Comparison of ENCODE assay signal across 9 mouse cellular contexts in genomic region chr2:84774751-84775150, GRCm38 (mm10). TPM values are rescaled to one million over a fixed set of nuclear protein-coding genes. Genes with fewer than 3 reads are reported as not detected.
DNase-seq lines count a peak whose midpoint lies in the region; ATAC-seq and TF ChIP-seq lines count a peak whose summit lies in the region.
"Had no signal": no experiment of that assay in that cellular context is flagged by ENCODE, and none has a peak within 500 bp of the region (broad histone marks: within the 10 kb centered on the region; RNA-seq: fewer than 3 reads in every experiment).

No protein-coding gene starts in this region.

- H3K9ac ChIP-seq in heart, embryonic 14.5 days (ENCODE audit: low read length) = peak overlapping the region; percentile 65
- H3K9ac ChIP-seq in kidney, embryonic 16.5 days (replicated peaks; ENCODE audit: low read length) = peak overlapping the region; percentile 72
- H3K9ac ChIP-seq in lung, embryonic 16.5 days (ENCODE audit: low read length) = peak overlapping the region; percentile 59

- H3K27ac ChIP-seq in embryonic fibroblast, embryonic 13.5 days (ENCODE audit: insufficient read depth, low read length) = no peak overlapping the region
- H3K27ac ChIP-seq in heart, embryonic 14.5 days (replicated peaks in 1 of 2; ENCODE audit: control insufficient read depth in 1 of 2, insufficient read depth in 1 of 2, low read depth in 2 of 2, low read length in 2 of 2) = peak overlapping the region in 1 of 2 experiments; percentile 37; a peak in 1 of 4 replicates
- H3K27ac ChIP-seq in kidney, embryonic 16.5 days (ENCODE audit: low read length) = peak overlapping the region; percentile 81
- peak overlapping the region; percentile 53 for H3K27ac ChIP-seq in lung, embryonic 16.5 days (ENCODE audit: low read length)

- H3K4me2 ChIP-seq in heart, embryonic 14.5 days (ENCODE audit: low read length) = peak overlapping the region; percentile 61
- peak overlapping the region; percentile 65 for H3K4me2 ChIP-seq in kidney, embryonic 16.5 days (replicated peaks; ENCODE audit: low read depth, low read length)
- H3K4me2 ChIP-seq in lung, embryonic 16.5 days (ENCODE audit: low read depth, low read length) = peak overlapping the region; percentile 46

- H3K27me3 ChIP-seq in heart, embryonic 14.5 days (ENCODE audit: control insufficient read depth, insufficient read depth, low read length) = no peaks in the 10 kb centered on the region
- no peaks in the 10 kb centered on the region for H3K27me3 ChIP-seq in kidney, embryonic 16.5 days (ENCODE audit: insufficient read depth, low read length)
- no peaks in the 10 kb centered on the region for H3K27me3 ChIP-seq in lung, embryonic 16.5 days (ENCODE audit: control insufficient read depth, insufficient read depth, low read depth, low read length)

- DNase-seq in spleen, postnatal 36 days (ENCODE audit: low spot score in 2 of 2) = peak; percentile 7 to 31
- DNase-seq in spleen, adult 12 weeks (ENCODE audit: low spot score) = no peak
- DNase-seq in retina, postnatal 1 day = peak; percentile 94

- TF ChIP-seq CTCF in embryonic fibroblast, embryonic 13.5 days (IDR thresholded peaks at IDR 0.05; ENCODE audit: borderline replicate concordance, insufficient read depth, low read length) = no peak

- no peaks in the 10 kb centered on the region for H3K36me3 ChIP-seq in heart, embryonic 14.5 days (ENCODE audit: control insufficient read depth, insufficient read depth, low read length)
- no peaks in the 10 kb centered on the region; the same call in 1 of the 2 replicates for H3K36me3 ChIP-seq in kidney, embryonic 16.5 days (ENCODE audit: insufficient read depth, low read length)
- 0 out of 2 replicates have a peak, but pooled peaks cover 2% of the 10 kb centered on the region for H3K36me3 ChIP-seq in lung, embryonic 16.5 days (ENCODE audit: control insufficient read depth, insufficient read depth, low read length)
- H3K36me3 ChIP-seq: G1E had no signal

- whole genome bisulfite sequencing in heart, embryonic 14.5 days = 5% methylated on average over 15 of the region's 15 CpGs
- 2% methylated on average over 14 of the region's 15 CpGs for WGBS in kidney, embryonic 16.5 days
- WGBS in lung, embryonic 16.5 days = 4% methylated on average over 15 of the region's 15 CpGs

- no peak overlapping the region for H3K4me3 ChIP-seq in embryonic fibroblast, embryonic 13.5 days (ENCODE audit: insufficient read depth, low read length)
- H3K4me3 ChIP-seq in heart, embryonic 14.5 days (ENCODE audit: control insufficient read depth in 1 of 2, insufficient read depth in 1 of 2, low read depth in 1 of 2, low read length in 2 of 2) = peak overlapping the region; percentile 31 to 40
- peak overlapping the region; percentile 49 for H3K4me3 ChIP-seq in kidney, embryonic 16.5 days (ENCODE audit: low read length)
- peak overlapping the region; percentile 47 for H3K4me3 ChIP-seq in lung, embryonic 16.5 days (ENCODE audit: low read length)

- no peaks in the 10 kb centered on the region for H3K4me1 ChIP-seq in embryonic fibroblast, embryonic 13.5 days (ENCODE audit: control insufficient read depth, insufficient read depth, low read length)
- H3K4me1 ChIP-seq in heart, embryonic 14.5 days (ENCODE audit: control insufficient read depth in 2 of 2, insufficient read depth in 2 of 2, low read length in 2 of 2) = peaks cover 0 to 7% of the 10 kb centered on the region in 2 experiments; a peak in 2 of 4 replicates
- H3K4me1 ChIP-seq in kidney, embryonic 16.5 days (ENCODE audit: insufficient read depth, low read length) = peaks cover 13% of the 10 kb centered on the region
- peaks cover 5% of the 10 kb centered on the region; the same call in 1 of the 2 replicates for H3K4me1 ChIP-seq in lung, embryonic 16.5 days (replicated peaks; ENCODE audit: control insufficient read depth, insufficient read depth, low read length)

- ATAC-seq in heart, embryonic 14.5 days (ENCODE audit: insufficient number of reproducible peaks, insufficient read depth, low FRiP score, low read depth) = peak; percentile 79
- ATAC-seq in kidney, embryonic 16.5 days (ENCODE audit: low FRiP score, low TSS enrichment) = peak; percentile 97
- peak; percentile 97 for ATAC-seq in lung, embryonic 16.5 days (ENCODE audit: low read depth)
- ATAC-seq in activated CD4-positive, CD25-positive, alpha-beta regulatory T cell, adult 4 months = no peak

- no peaks in the 10 kb centered on the region for H3K9me3 ChIP-seq in heart, embryonic 14.5 days (ENCODE audit: control insufficient read depth, low read length)
- H3K9me3 ChIP-seq in kidney, embryonic 16.5 days (ENCODE audit: low read length) = no peaks in the 10 kb centered on the region
- H3K9me3 ChIP-seq in lung, embryonic 16.5 days (ENCODE audit: control insufficient read depth, low read length) = no peaks in the 10 kb centered on the region
- H3K9me3 ChIP-seq: G1E had no signal

- TF ChIP-seq POLR2A in embryonic fibroblast, embryonic 13.5 days (IDR thresholded peaks at IDR 0.05; ENCODE audit: low read depth, low read length) = peak; percentile 27

RNA-seq across cellular contexts. Expression of gene Serping1, which starts 0.5 kb away (rescaled TPM):
- 27.3 and 40.2 TPM in 2 replicates for polyA plus RNA-seq in embryonic fibroblast, embryonic 13.5 days (2011; ENCODE audit: insufficient read length, low read depth, missing spikeins)
- polyA plus RNA-seq in heart, embryonic 14.5 days (2014; fragmentation: Nextera tagmentation; extraction: Ambion mirVana) = 37.9 and 46.6 TPM in 2 replicates
- 115 and 119 TPM in 2 replicates for polyA plus RNA-seq in kidney, embryonic 16.5 days (2015; fragmentation: Nextera tagmentation; extraction: Ambion mirVana)
- 143 and 153 TPM in 2 replicates for polyA plus RNA-seq in lung, embryonic 16.5 days (2015; fragmentation: Nextera tagmentation; extraction: Ambion mirVana)
- not detected for polyA plus RNA-seq in activated CD4-positive, CD25-positive, alpha-beta regulatory T cell, adult 4 months (2017; shearing (Covaris generic))
- polyA plus RNA-seq: G1E had no signal

RNA-seq across cellular contexts. Expression of gene Ube2l6, which starts 23.9 kb away (rescaled TPM):
- polyA plus RNA-seq in embryonic fibroblast, embryonic 13.5 days (2011; ENCODE audit: insufficient read length, low read depth, missing spikeins) = 17.1 and 17.6 TPM in 2 replicates
- 59.4 and 82.6 TPM in 2 replicates for polyA plus RNA-seq in heart, embryonic 14.5 days (2014; fragmentation: Nextera tagmentation; extraction: Ambion mirVana)
- polyA plus RNA-seq in kidney, embryonic 16.5 days (2015; fragmentation: Nextera tagmentation; extraction: Ambion mirVana) = 44.0 and 46.9 TPM in 2 replicates
- 76.0 and 82.9 TPM in 2 replicates for polyA plus RNA-seq in lung, embryonic 16.5 days (2015; fragmentation: Nextera tagmentation; extraction: Ambion mirVana)
- 10 to 100 TPM; 71.4 to 83.0 TPM for polyA plus RNA-seq in activated CD4-positive, CD25-positive, alpha-beta regulatory T cell, adult 4 months (2017; shearing (Covaris generic))

RNA-seq across cellular contexts. Expression of gene Gm19426, which starts 31.3 kb away (rescaled TPM):
- 2.7 and 4.9 TPM in 2 replicates for polyA plus RNA-seq in embryonic fibroblast, embryonic 13.5 days (2011; ENCODE audit: insufficient read length, low read depth, missing spikeins)
- polyA plus RNA-seq in heart, embryonic 14.5 days (2014; fragmentation: Nextera tagmentation; extraction: Ambion mirVana) = 4.4 and 4.5 TPM in 2 replicates
- polyA plus RNA-seq in kidney, embryonic 16.5 days (2015; fragmentation: Nextera tagmentation; extraction: Ambion mirVana) = 9.8 and 10.9 TPM in 2 replicates
- 7.1 and 7.4 TPM in 2 replicates for polyA plus RNA-seq in lung, embryonic 16.5 days (2015; fragmentation: Nextera tagmentation; extraction: Ambion mirVana)
- not detected for polyA plus RNA-seq in activated CD4-positive, CD25-positive, alpha-beta regulatory T cell, adult 4 months (2017; shearing (Covaris generic))
- polyA plus RNA-seq: G1E had no signal

RNA-seq across cellular contexts. Expression of gene Ypel4, which starts 40.9 kb away (rescaled TPM):
- polyA plus RNA-seq in embryonic fibroblast, embryonic 13.5 days (2011; ENCODE audit: insufficient read length, low read depth, missing spikeins) = 1.3 and 4.6 TPM in 2 replicates
- polyA plus RNA-seq in heart, embryonic 14.5 days (2014; fragmentation: Nextera tagmentation; extraction: Ambion mirVana) = 3.5 and 4.5 TPM in 2 replicates
- polyA plus RNA-seq in kidney, embryonic 16.5 days (2015; fragmentation: Nextera tagmentation; extraction: Ambion mirVana) = 5.4 and 9.4 TPM in 2 replicates
- polyA plus RNA-seq in lung, embryonic 16.5 days (2015; fragmentation: Nextera tagmentation; extraction: Ambion mirVana) = 5.2 and 6.9 TPM in 2 replicates
- 1 to 10 TPM in 1 of 2 experiments, under 1 TPM in 1; 0.64 to 1.1 TPM for polyA plus RNA-seq in activated CD4-positive, CD25-positive, alpha-beta regulatory T cell, adult 4 months (2017; shearing (Covaris generic))

RNA-seq across cellular contexts. Expression of gene Clp1, which starts 47.6 kb away (rescaled TPM):
- 8.9 and 10.4 TPM in 2 replicates for polyA plus RNA-seq in embryonic fibroblast, embryonic 13.5 days (2011; ENCODE audit: insufficient read length, low read depth, missing spikeins)
- polyA plus RNA-seq in heart, embryonic 14.5 days (2014; fragmentation: Nextera tagmentation; extraction: Ambion mirVana) = 14.3 and 16.9 TPM in 2 replicates
- polyA plus RNA-seq in kidney, embryonic 16.5 days (2015; fragmentation: Nextera tagmentation; extraction: Ambion mirVana) = 31.1 and 32.1 TPM in 2 replicates
- polyA plus RNA-seq in lung, embryonic 16.5 days (2015; fragmentation: Nextera tagmentation; extraction: Ambion mirVana) = 28.3 and 28.6 TPM in 2 replicates
- polyA plus RNA-seq in activated CD4-positive, CD25-positive, alpha-beta regulatory T cell, adult 4 months (2017; shearing (Covaris generic)) = 10 to 100 TPM; 47.4 to 47.7 TPM

Comparison
In these comparisons a context has a peak if more than half of its experiments do, and no peak if none do; other contexts are left out.
1. RNA of gene Serping1, which starts 0.5 kb away (polyA plus RNA-seq): 143 to 153 TPM in lung, embryonic 16.5 days, 115 to 119 TPM in kidney, embryonic 16.5 days, 37.9 to 46.6 TPM in heart, embryonic 14.5 days and 27.3 to 40.2 TPM in embryonic fibroblast, embryonic 13.5 days; not detected in activated CD4-positive, CD25-positive, alpha-beta regulatory T cell, adult 4 months; every median in the first group is over 10 times any median in the second.
2. Peak in every context shown above with its lines, with median percentiles within 50 percentile points of each other: H3K4me2 ChIP-seq and H3K9ac ChIP-seq.